Mouse (Mus musculus): ENCODE results near the gene Ephx4. TPM values are rescaled to one million over a fixed set of nuclear protein-coding genes. Genes with fewer than 3 reads are reported as not detected.

Gene Ephx4
- polyA plus RNA-seq, 1 experiment from 2014 or later: 3.0 TPM

GRCm38 (mm10) chr5:107436587-107437209, 34.2 kb downstream of the Ephx4 start:
- H3K9me3 ChIP-seq: no peaks in the 10 kb centered on the region
- 0 out of 2 replicates have a peak, but pooled peaks cover under 1% of the 10 kb centered on the region for H3K27me3 ChIP-seq
- no peaks in the 10 kb centered on the region for H3K36me3 ChIP-seq
- H3K4me3 ChIP-seq: no peak overlapping the region
- 90% methylated on average over 6 of the region's 6 CpGs for WGBS
- H3K4me1 ChIP-seq (replicated peaks): peaks cover 10% of the 10 kb centered on the region
- H3K4me2 ChIP-seq: no peak overlapping the region
- no peak overlapping the region for H3K9ac ChIP-seq
- ATAC-seq (ENCODE audit: low read depth): no peak
- H3K27ac ChIP-seq (replicated peaks): no peak overlapping the region

- Histone ChIP-seq H3K9me3 (no peaks in the 10 kb centered on the region), H3K4me1 (replicated peaks) (peaks cover 10% of the 10 kb centered on the region), H3K4me3 (peak within 1 kb of the TSS; percentile 86), H3K9ac (peak within 1 kb of the TSS; percentile 95), H3K27me3 (no peaks in the 10 kb centered on the region), H3K27ac (replicated peaks) (peak within 1 kb of the TSS; percentile 90), H3K36me3 (no peaks in the 10 kb centered on the region), H3K4me2 (peak within 1 kb of the TSS; percentile 66)
- WGBS: under 1% methylated on average over 50 of the region's 51 CpGs
- peak; percentile 96 for ATAC-seq (ENCODE audit: low read depth)
Observed at GRCm38 (mm10) chr5:107437464-107438281, 35.1 kb downstream of the Ephx4 start, which contains the start of gene Btbd8. Gene Btbd8 (plus strand): TSS chr5:107437997.

- peak overlapping the region; percentile 95 for H3K9ac ChIP-seq
- peak; percentile 12; the same call in 1 of the 2 replicates for ATAC-seq (ENCODE audit: low read depth)
Observed at GRCm38 (mm10) chr5:107438353-107438752, 35.8 kb downstream of the Ephx4 start.

GRCm38 (mm10) chr5:107441881-107442280, 39.3 kb downstream of the Ephx4 start:
- no peaks in the 10 kb centered on the region for H3K9me3 ChIP-seq
- H3K36me3 ChIP-seq: no peaks in the 10 kb centered on the region
- H3K9ac ChIP-seq: no peak overlapping the region
- no peak overlapping the region for H3K4me3 ChIP-seq
- no peak for ATAC-seq (ENCODE audit: low read depth)
- H3K27ac ChIP-seq (replicated peaks): no peak overlapping the region
- WGBS: 85% methylated on average over 5 of the region's 5 CpGs
- peaks cover 14% of the 10 kb centered on the region for H3K4me1 ChIP-seq (replicated peaks)
- no peak overlapping the region for H3K4me2 ChIP-seq
- no peaks in the 10 kb centered on the region for H3K27me3 ChIP-seq

More at GRCm38 (mm10) chr5:107438353-107438752, 35.8 kb downstream of the Ephx4 start:
- Histone ChIP-seq H3K4me2 (peak overlapping the region; percentile 66), H3K27ac (replicated peaks) (peak overlapping the region; percentile 90), H3K27me3 (no peaks in the 10 kb centered on the region), H3K36me3 (no peaks in the 10 kb centered on the region), H3K9me3 (no peaks in the 10 kb centered on the region), H3K4me3 (peak overlapping the region; percentile 86), H3K4me1 (replicated peaks) (peaks cover 10% of the 10 kb centered on the region)
- WGBS: 24% methylated on average over 7 of the region's 7 CpGs

- H3K4me1 ChIP-seq (replicated peaks): 0 out of 2 replicates have a peak, but pooled peaks cover 3% of the 10 kb centered on the region
- H3K36me3 ChIP-seq: no peaks in the 10 kb centered on the region
- H3K4me2 ChIP-seq: no peak overlapping the region
- H3K27me3 ChIP-seq: no peaks in the 10 kb centered on the region
- WGBS: 62% methylated on average over 4 of the region's 4 CpGs
- H3K9me3 ChIP-seq: no peaks in the 10 kb centered on the region
- peak; percentile 72; the same call in 1 of the 2 replicates for ATAC-seq (ENCODE audit: low read depth)
- H3K9ac ChIP-seq: no peak overlapping the region
- H3K4me3 ChIP-seq: no peak overlapping the region
- H3K27ac ChIP-seq (replicated peaks): peak overlapping the region; percentile 62; the same call in 1 of the 2 replicates
Observed at GRCm38 (mm10) chr5:107444251-107444650, 41.7 kb downstream of the Ephx4 start.

GRCm38 (mm10) chr5:107447977-107448376, 45.4 kb downstream of the Ephx4 start:
- Histone ChIP-seq H3K9ac (no peak overlapping the region), H3K9me3 (no peaks in the 10 kb centered on the region), H3K36me3 (0 out of 2 replicates have a peak, but pooled peaks cover 4% of the 10 kb centered on the region), H3K4me1 (replicated peaks) (0 out of 2 replicates have a peak, but pooled peaks cover 3% of the 10 kb centered on the region), H3K27me3 (no peaks in the 10 kb centered on the region), H3K4me3 (no peak overlapping the region), H3K4me2 (no peak overlapping the region), H3K27ac (replicated peaks) (no peak overlapping the region)
- 90% methylated on average over 4 of the region's 4 CpGs for WGBS
- ATAC-seq (ENCODE audit: low read depth): no peak

GRCm38 (mm10) chr5:107448784-107449183, 46.2 kb downstream of the Ephx4 start:
- H3K4me1 ChIP-seq (replicated peaks): 0 out of 2 replicates have a peak, but pooled peaks cover 3% of the 10 kb centered on the region
- no peak overlapping the region for H3K4me2 ChIP-seq
- ATAC-seq (ENCODE audit: low read depth): no peak
- no peaks in the 10 kb centered on the region for H3K9me3 ChIP-seq
- whole genome bisulfite sequencing: 92% methylated on average over 4 of the region's 4 CpGs
- H3K27ac ChIP-seq (replicated peaks): no peak overlapping the region
- H3K36me3 ChIP-seq: 0 out of 2 replicates have a peak, but pooled peaks cover 4% of the 10 kb centered on the region
- no peak overlapping the region for H3K4me3 ChIP-seq
- no peak overlapping the region for H3K9ac ChIP-seq
- H3K27me3 ChIP-seq: no peaks in the 10 kb centered on the region

GRCm38 (mm10) chr5:107449620-107450019, 47.1 kb downstream of the Ephx4 start:
- H3K9me3 ChIP-seq: no peaks in the 10 kb centered on the region
- H3K4me1 ChIP-seq (replicated peaks): no peaks in the 10 kb centered on the region
- H3K9ac ChIP-seq: no peak overlapping the region
- H3K36me3 ChIP-seq: 0 out of 2 replicates have a peak, but pooled peaks cover 4% of the 10 kb centered on the region
- 88% methylated on average over 5 of the region's 5 CpGs for WGBS
- H3K27me3 ChIP-seq: no peaks in the 10 kb centered on the region
- no peak overlapping the region for H3K4me2 ChIP-seq
- no peak for ATAC-seq (ENCODE audit: low read depth)
- no peak overlapping the region for H3K27ac ChIP-seq (replicated peaks)
- no peak overlapping the region for H3K4me3 ChIP-seq

- Histone ChIP-seq H3K4me3 (no peak overlapping the region), H3K36me3 (0 out of 2 replicates have a peak, but pooled peaks cover 4% of the 10 kb centered on the region), H3K4me2 (no peak overlapping the region), H3K9ac (no peak overlapping the region), H3K27me3 (no peaks in the 10 kb centered on the region), H3K27ac (replicated peaks) (no peak overlapping the region), H3K9me3 (no peaks in the 10 kb centered on the region), H3K4me1 (replicated peaks) (no peaks in the 10 kb centered on the region)
- 94% methylated on average over 5 of the region's 5 CpGs for WGBS
- no peak for ATAC-seq (ENCODE audit: low read depth)
Observed at GRCm38 (mm10) chr5:107450299-107450698, 47.8 kb downstream of the Ephx4 start.

- H3K27me3 ChIP-seq: no peaks in the 10 kb centered on the region
- H3K9ac ChIP-seq: no peak overlapping the region
- H3K4me3 ChIP-seq: no peak overlapping the region
- no peak overlapping the region for H3K4me2 ChIP-seq
- no peak for ATAC-seq (ENCODE audit: low read depth)
- no peaks in the 10 kb centered on the region for H3K9me3 ChIP-seq
- H3K4me1 ChIP-seq (replicated peaks): no peaks in the 10 kb centered on the region
- 0 out of 2 replicates have a peak, but pooled peaks cover 3% of the 10 kb centered on the region for H3K36me3 ChIP-seq
- WGBS: 89% methylated on average over 4 of the region's 4 CpGs
- no peak overlapping the region for H3K27ac ChIP-seq (replicated peaks)
Observed at GRCm38 (mm10) chr5:107462147-107463076, 59.9 kb downstream of the Ephx4 start.

GRCm38 (mm10) chr5:107466501-107466900, 64.0 kb downstream of the Ephx4 start:
- no peak overlapping the region for H3K4me2 ChIP-seq
- peaks cover 5% of the 10 kb centered on the region; the same call in 1 of the 2 replicates for H3K36me3 ChIP-seq
- no peaks in the 10 kb centered on the region for H3K4me1 ChIP-seq (replicated peaks)
- WGBS: 34% methylated on average over 5 of the region's 5 CpGs
- H3K9me3 ChIP-seq: no peaks in the 10 kb centered on the region
- H3K27ac ChIP-seq (replicated peaks): no peak overlapping the region
- ATAC-seq (ENCODE audit: low read depth): no peak
- no peak overlapping the region for H3K4me3 ChIP-seq
- H3K9ac ChIP-seq: no peak overlapping the region
- no peaks in the 10 kb centered on the region for H3K27me3 ChIP-seq
